Mouse (Mus musculus) thymus, adult 2 months (tissue): ENCODE data around the gene Parp16. TPM values are rescaled to one million over a fixed set of nuclear protein-coding genes. Genes with fewer than 3 reads are reported as not detected.

ENCODE experiments used
- DNase-seq: peaks from one replicate; pipeline ENCODE4 v3.0.0; 2021
- H3K27ac ChIP-seq: fragments of 200-500 bp; 2 replicates; pipeline ENCODE4 v1.5.1; 2012; ENCODE audit warnings: low read length, control low read depth; ENCODE audit not compliant: control insufficient read depth, insufficient read depth
- H3K27me3 ChIP-seq: fragments of 200-500 bp; 2 replicates; pipeline ENCODE4 v1.6.1; 2012; ENCODE audit warnings: mild to moderate bottlenecking, low read length, moderate library complexity, mixed read lengths; ENCODE audit not compliant: control insufficient read depth, insufficient read depth
- H3K36me3 ChIP-seq: fragments of 200-500 bp; 2 replicates; pipeline ENCODE4 v1.6.1; 2012; ENCODE audit warnings: mild to moderate bottlenecking, low read length, moderate library complexity; ENCODE audit not compliant: control insufficient read depth, insufficient read depth
- H3K4me1 ChIP-seq: fragments of 200-500 bp; replicated peaks from 2 replicates; pipeline ENCODE4 v1.6.1; 2012; ENCODE audit warnings: low read length; ENCODE audit not compliant: control insufficient read depth, insufficient read depth
- H3K4me3 ChIP-seq: fragments of 200-500 bp; 2 replicates; pipeline ENCODE4 v1.5.1; 2012; ENCODE audit warnings: mild to moderate bottlenecking, low read length, control low read depth, moderate library complexity; ENCODE audit not compliant: control insufficient read depth, insufficient read depth
- CTCF ChIP-seq: fragments of 200-500 bp; IDR thresholded peaks from 2 replicates; pipeline ENCODE4 v1.5.1; 2012; ENCODE audit warnings: mild to moderate bottlenecking, control low read depth, low read length, moderate library complexity, borderline replicate concordance; ENCODE audit not compliant: control insufficient read depth, poor library complexity, insufficient read depth; ENCODE audit errors: extremely low read depth
- POLR2A ChIP-seq: fragments of 200-500 bp; IDR thresholded peaks from 2 replicates; pipeline ENCODE4 v1.6.1; 2012; ENCODE audit warnings: mild to moderate bottlenecking, low read length, control low read depth, moderate library complexity; ENCODE audit not compliant: control insufficient read depth, poor library complexity, insufficient read depth; ENCODE audit errors: extremely low read depth
- WGBS: fragments of 180-500 bp; shearing (Covaris S2); methylation state at CpG from one replicate; pipeline ENCODE4 v1.1.7; 2018; 5-methylcytosine and 5-hydroxymethylcytosine counted together
- polyA plus RNA-seq: library from polyadenylated mRNA; depleted of rRNA; stranded (reverse); fragments of >200 nt; gene quantifications from 2 replicates; pipeline ENCODE4 v1.2.3, GENCODE M21; 2012

Parp16 gene
- polyA plus RNA-seq, 1 experiment, result 9.3 TPM

DNA sequence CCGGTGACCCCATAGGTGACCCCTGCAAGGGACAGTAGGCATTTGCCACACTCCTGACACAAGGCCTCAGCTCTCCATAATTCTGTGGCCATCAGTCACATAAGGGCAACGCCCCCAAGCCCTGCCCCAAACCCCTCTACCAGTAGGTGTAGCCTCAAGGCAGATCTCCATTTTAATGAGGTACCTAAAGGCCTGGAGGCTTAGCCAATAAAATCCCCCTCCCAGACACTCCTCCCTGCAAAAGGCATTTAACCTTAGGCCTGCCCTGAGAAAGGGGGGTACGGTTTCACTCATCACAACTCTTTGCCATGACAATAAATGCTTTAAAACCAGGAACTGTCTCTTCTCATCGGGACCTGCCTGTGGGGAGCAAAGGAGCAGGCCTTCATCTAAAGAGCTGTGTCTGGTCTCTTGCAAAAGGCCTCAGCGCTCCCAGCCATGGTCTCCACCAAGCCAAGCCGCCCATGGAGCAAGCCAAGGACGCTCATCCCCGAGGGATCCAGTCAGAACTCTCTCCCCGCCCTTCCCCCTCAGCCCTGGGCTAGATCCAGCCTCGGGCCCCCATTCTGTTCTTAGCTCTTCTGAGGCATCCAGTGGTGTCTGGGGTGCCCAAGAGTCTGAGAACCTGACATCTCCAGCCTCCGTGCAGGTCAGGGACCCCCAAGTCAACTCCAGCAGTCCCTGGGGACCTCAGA lies 60.9 kb downstream of the Parp16 start:
- Histone ChIP-seq H3K4me3 (no peak overlapping the region), H3K36me3 (no peaks in the 10 kb centered on the region), H3K27ac (no peak overlapping the region), H3K27me3 (no peaks in the 10 kb centered on the region), H3K4me1 (no peaks in the 10 kb centered on the region)
- TF ChIP-seq POLR2A (no peak), CTCF (no peak)
- DNase-seq, result no peak
- 93% methylated on average over 11 of the region's 11 CpGs for WGBS

DNA sequence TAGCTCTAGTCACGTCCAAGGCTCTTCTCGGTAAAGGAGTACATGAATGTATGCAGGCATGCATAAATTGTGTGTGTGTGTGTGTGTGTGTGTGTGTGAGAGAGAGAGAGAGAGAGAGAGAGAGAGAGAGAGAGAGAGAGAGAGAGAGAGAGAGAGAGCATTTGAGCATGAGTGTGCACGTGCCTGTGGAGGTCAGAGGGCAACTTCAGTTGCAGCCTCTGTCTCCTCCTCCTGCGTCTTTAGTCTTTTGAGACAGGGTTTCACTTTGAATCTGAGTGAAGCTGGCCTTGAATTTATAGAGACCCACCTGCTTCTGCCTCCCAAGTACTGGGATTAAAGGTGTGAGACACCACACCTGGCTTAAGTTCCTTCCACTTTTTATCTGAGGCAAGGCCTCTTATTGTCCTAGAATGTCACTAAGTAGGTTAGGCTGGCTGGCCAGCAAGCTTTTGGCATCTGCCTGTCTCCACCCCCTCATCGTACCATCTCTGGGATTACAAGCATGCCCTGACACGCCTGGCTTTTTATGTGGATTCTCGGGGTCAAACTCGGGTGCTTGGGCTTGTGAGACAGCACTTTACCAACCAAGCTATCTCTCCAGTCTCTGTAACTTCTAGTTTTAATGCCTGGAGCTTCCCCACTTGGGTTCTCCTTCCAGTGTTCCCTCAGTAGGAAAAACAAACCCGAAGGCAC lies 62.2 kb downstream of the Parp16 start:
- no peaks in the 10 kb centered on the region for H3K4me1 ChIP-seq
- TF ChIP-seq POLR2A (no peak), CTCF (no peak)
- 83% methylated on average over 9 of the region's 9 CpGs for WGBS
- H3K4me3 ChIP-seq, result no peak overlapping the region
- no peak for DNase-seq
- H3K27ac ChIP-seq, result no peak overlapping the region
- H3K36me3 ChIP-seq, result no peaks in the 10 kb centered on the region
- H3K27me3 ChIP-seq, result no peaks in the 10 kb centered on the region

DNA sequence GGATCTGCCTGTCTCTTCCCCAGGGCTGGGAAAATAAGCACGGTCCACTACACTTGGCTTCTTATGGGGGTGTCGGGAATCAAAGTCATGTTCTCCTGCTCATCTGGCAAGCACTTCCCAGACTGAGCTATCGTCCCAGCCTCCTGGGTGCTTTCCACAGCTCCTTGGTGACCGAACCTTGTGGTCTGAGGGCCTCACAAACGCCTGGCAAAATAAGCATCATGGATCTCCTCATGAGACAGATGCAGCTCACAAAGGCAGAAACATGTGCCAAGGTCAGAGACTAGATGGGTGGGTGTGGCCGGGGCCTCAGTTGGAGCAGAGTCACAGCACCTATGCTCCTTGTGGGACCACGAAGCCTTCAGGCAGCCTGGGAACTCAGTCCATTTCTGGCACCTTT lies 64.2 kb downstream of the Parp16 start:
- TF ChIP-seq POLR2A (no peak), CTCF (no peak)
- Histone ChIP-seq H3K36me3 (no peaks in the 10 kb centered on the region), H3K4me1 (no peaks in the 10 kb centered on the region), H3K27me3 (no peaks in the 10 kb centered on the region), H3K27ac (no peak overlapping the region), H3K4me3 (no peak overlapping the region)
- no peak for DNase-seq
- 96% methylated on average over 7 of the region's 7 CpGs for WGBS

DNA sequence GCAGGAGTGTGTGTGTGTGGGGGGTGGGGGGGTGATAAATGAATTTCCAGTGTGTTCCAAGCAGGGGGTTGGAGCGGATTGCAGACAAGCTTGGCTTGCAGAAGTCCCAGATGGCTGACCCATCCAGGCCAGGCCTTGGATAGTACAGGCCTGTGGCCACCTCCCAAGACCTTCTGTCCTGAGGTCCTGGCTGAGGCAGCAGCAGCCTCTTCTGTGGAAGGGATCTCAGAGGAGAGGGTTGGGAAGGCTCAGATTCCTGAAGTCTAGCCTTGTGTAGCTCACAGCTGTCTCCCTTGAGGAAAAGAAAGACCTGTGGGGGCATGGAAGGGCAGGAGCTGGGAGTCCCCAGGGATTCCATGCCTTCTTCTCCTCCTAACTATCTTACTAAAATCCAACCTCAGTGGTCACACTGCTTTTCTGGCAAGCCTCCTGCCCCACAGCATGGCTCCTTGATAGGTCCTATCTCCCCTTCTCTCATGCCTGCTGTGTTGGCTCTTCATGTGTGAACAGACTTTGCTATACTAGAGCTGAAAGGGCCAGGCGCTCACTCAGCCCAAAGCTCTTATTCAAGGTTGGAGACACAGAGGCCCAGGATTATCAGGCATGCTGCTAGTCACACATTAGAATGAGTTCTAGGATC lies 66.6 kb downstream of the Parp16 start:
- no peak for TF ChIP-seq POLR2A
- Histone ChIP-seq H3K27ac (no peak overlapping the region), H3K4me1 (no peaks in the 10 kb centered on the region), H3K4me3 (no peak overlapping the region), H3K36me3 (no peaks in the 10 kb centered on the region), H3K27me3 (no peaks in the 10 kb centered on the region)
- WGBS, result 98% methylated on average over 2 of the region's 2 CpGs
- no peak for DNase-seq

DNA sequence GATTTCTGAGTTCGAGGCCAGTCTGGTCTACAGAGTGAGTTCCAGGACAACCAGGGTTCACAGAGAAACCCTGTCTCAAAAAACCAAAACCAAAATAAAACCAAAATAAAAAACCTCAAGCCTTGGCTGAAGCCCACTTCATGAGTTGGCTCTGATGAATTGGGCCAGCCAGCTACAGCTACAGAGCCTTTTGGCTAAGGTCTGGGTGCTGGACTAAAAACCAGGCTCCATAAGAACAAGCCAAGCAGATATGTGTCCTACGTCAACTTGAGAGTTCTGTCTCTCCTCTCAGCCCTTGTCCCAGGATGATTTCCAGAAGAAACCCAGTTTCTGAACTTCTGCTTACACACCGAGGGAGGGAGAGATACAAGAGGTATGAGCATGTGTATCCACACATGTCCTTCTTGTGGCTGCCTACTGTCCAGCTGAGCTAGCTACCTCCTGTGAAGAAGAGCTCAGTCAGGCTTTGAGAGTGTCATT lies 67.5 kb downstream of the Parp16 start:
- Histone ChIP-seq H3K27me3 (no peaks in the 10 kb centered on the region), H3K27ac (no peak overlapping the region), H3K4me1 (no peaks in the 10 kb centered on the region), H3K4me3 (no peak overlapping the region), H3K36me3 (no peaks in the 10 kb centered on the region)
- 94% methylated on average over 3 of the region's 3 CpGs for WGBS
- TF ChIP-seq POLR2A (no peak), CTCF (no peak)
- no peak for DNase-seq

DNA sequence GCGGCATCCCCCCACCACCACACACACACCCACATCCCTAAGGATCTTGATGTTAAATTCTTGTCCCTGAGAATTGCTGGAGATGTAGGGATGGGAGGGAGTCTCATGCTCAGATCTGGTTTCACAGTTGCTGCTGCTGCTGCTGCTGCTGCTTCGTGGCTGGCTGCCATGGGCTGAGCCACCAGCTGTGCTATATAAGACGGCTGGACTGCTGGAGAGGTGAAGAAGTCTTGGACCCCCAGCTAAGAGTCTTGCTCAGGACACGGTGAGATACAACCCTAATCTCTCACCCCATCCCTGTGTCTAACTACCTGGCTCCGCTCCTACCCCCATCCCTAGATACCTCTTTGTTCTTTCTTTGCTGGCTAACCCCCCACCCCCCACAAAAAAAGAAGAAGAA lies 69.8 kb downstream of the Parp16 start, which contains the start of gene Cilp:
TSS of gene Cilp (plus strand) at position 222 of the 400 bp plus-strand sequence.
- Histone ChIP-seq H3K27ac (no peak within 1 kb of the TSS), H3K27me3 (no peaks in the 10 kb centered on the region), H3K36me3 (no peaks in the 10 kb centered on the region), H3K4me1 (no peaks in the 10 kb centered on the region), H3K4me3 (no peak within 1 kb of the TSS)
- no peak for TF ChIP-seq POLR2A
- no peak for TF ChIP-seq CTCF
- 84% methylated on average over 5 of the region's 5 CpGs for WGBS
- DNase-seq, result no peak
